Mouse (Mus musculus): ENCODE results near the gene Pmpca.

Pmpca gene

GRCm38 (mm10) chr2:26389154-26389690, at the start of gene Pmpca, which contains the start of gene Entr1:
Gene Pmpca, plus strand, starts transcription at chr2:26389339.
Gene Entr1, minus strand, starts transcription at chr2:26389316.
- no peak for DNase-seq (ENCODE audit: low read depth)

- no peak for DNase-seq (ENCODE audit: low read depth)
Observed at GRCm38 (mm10) chr2:26341510-26341981, 47.6 kb upstream of the Pmpca start.

GRCm38 (mm10) chr2:26342044-26342443, 47.1 kb upstream of the Pmpca start:
- DNase-seq (ENCODE audit: low read depth) = no peak

- no peak for DNase-seq (ENCODE audit: low read depth)
Observed at GRCm38 (mm10) chr2:26342609-26343490, 46.3 kb upstream of the Pmpca start.

- DNase-seq (ENCODE audit: low read depth) = no peak
Observed at GRCm38 (mm10) chr2:26348241-26348640, 40.9 kb upstream of the Pmpca start.

GRCm38 (mm10) chr2:26351358-26352290, 37.5 kb upstream of the Pmpca start, which contains the start of gene Dnlz:
Gene Dnlz, minus strand, starts transcription at chr2:26352110.
- DNase-seq (ENCODE audit: low read depth) = peak; percentile 82

- DNase-seq (ENCODE audit: low read depth) = no peak
Observed at GRCm38 (mm10) chr2:26352291-26352910, 36.7 kb upstream of the Pmpca start.

GRCm38 (mm10) chr2:26353066-26353980, 35.8 kb upstream of the Pmpca start:
- DNase-seq (ENCODE audit: low read depth) = no peak

- no peak for DNase-seq (ENCODE audit: low read depth)
Observed at GRCm38 (mm10) chr2:26354401-26354800, 34.7 kb upstream of the Pmpca start.

GRCm38 (mm10) chr2:26356231-26356630, 32.9 kb upstream of the Pmpca start:
- DNase-seq (ENCODE audit: low read depth) = no peak

- no peak for DNase-seq (ENCODE audit: low read depth)
Observed at GRCm38 (mm10) chr2:26356678-26357077, 32.5 kb upstream of the Pmpca start.

- no peak for DNase-seq (ENCODE audit: low read depth)
Observed at GRCm38 (mm10) chr2:26357484-26357883, 31.7 kb upstream of the Pmpca start.

- DNase-seq (ENCODE audit: low read depth) = no peak
Observed at GRCm38 (mm10) chr2:26358667-26359320, 30.3 kb upstream of the Pmpca start.

GRCm38 (mm10) chr2:26359983-26360382, 29.2 kb upstream of the Pmpca start:
- DNase-seq (ENCODE audit: low read depth) = no peak

- no peak for DNase-seq (ENCODE audit: low read depth)
Observed at GRCm38 (mm10) chr2:26360772-26361171, 28.4 kb upstream of the Pmpca start, which contains the start of gene Card9. Gene Card9, minus strand, starts transcription at chr2:26360918.

- DNase-seq (ENCODE audit: low read depth) = no peak
Observed at GRCm38 (mm10) chr2:26362991-26363390, 26.1 kb upstream of the Pmpca start.

GRCm38 (mm10) chr2:26363481-26363880, 25.7 kb upstream of the Pmpca start:
- no peak for DNase-seq (ENCODE audit: low read depth)

- DNase-seq (ENCODE audit: low read depth) = no peak
Observed at GRCm38 (mm10) chr2:26364738-26365465, 24.2 kb upstream of the Pmpca start.

GRCm38 (mm10) chr2:26367911-26368310, 21.2 kb upstream of the Pmpca start:
- no peak for DNase-seq (ENCODE audit: low read depth)

All from fibroblast of lung, adult 2 months (primary cell).